Mouse (Mus musculus): ENCODE data around the gene Myo5c.

DNA sequence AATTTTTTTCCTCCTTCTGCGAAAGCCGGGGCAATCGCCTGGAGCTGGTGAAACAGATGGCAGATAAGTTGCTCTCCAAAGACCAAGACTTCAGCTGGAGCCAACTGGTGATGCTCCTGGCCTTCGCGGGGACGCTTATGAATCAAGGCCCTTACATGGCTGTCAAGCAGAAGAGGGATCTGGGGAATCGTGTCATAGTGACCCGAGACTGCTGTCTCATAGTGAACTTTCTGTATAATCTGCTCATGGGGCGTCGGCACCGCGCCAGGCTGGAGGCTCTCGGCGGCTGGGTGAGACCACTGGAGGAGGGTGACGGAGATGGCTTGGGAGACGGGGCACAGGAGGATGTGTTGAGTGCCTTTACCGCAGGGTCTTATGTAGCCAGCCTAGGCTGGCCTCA lies 116.2 kb downstream of the Myo5c start:
- TF ChIP-seq ZNF384 (IDR thresholded peaks at IDR 0.05; ENCODE audit: low read depth, low read length) (no peak), CTCF (conservative IDR thresholded peaks at IDR 0.05 in 1 of 2, IDR thresholded peaks at IDR 0.05 in 1 of 2; ENCODE audit: low read depth in 2 of 2, low read length in 2 of 2) (no peak), POLR2A (IDR thresholded peaks at IDR 0.05; ENCODE audit: low read depth, low read length) (no peak), GABPA (IDR thresholded peaks at IDR 0.05; ENCODE audit: insufficient replicate concordance, low read depth, low read length) (no peak), BHLHE40 (IDR thresholded peaks at IDR 0.05; ENCODE audit: low read depth, low read length) (no peak), UBTF (IDR thresholded peaks at IDR 0.05; ENCODE audit: low read depth, low read length) (no peak), E2F4 (IDR thresholded peaks at IDR 0.05; ENCODE audit: insufficient replicate concordance, low read depth, low read length) (no peak), ELF1 (IDR thresholded peaks at IDR 0.05; ENCODE audit: low read depth, low read length) (no peak), POLR2AphosphoS2 (IDR thresholded peaks at IDR 0.05; ENCODE audit: low read depth, low read length) (no peak), MAFK (IDR thresholded peaks at IDR 0.05; ENCODE audit: insufficient replicate concordance, low read length) (no peak)

Measured in CH12.LX (cell line).